Mouse (Mus musculus) frontal cortex, adult 2 months (tissue): ENCODE measurements around the gene Susd1. TPM values are rescaled to one million over a fixed set of nuclear protein-coding genes. Genes with fewer than 3 reads are reported as not detected.

ENCODE experiments used
- DNase-seq, 2 experiments: peaks; one replicate each; pipeline ENCODE4 v3.0.0; 2022; ENCODE audit warnings: low spot score in 1 of 2; ENCODE audit errors: extremely low spot score in 1 of 2
- polyA plus RNA-seq: library from polyadenylated mRNA; depleted of rRNA; stranded (reverse); fragments of >200 nt; gene quantifications from 2 replicates; pipeline ENCODE4 v1.2.3, GENCODE M21; 2012

The Susd1 gene
- polyA plus RNA-seq, 1 experiment: 13.9 TPM

DNA sequence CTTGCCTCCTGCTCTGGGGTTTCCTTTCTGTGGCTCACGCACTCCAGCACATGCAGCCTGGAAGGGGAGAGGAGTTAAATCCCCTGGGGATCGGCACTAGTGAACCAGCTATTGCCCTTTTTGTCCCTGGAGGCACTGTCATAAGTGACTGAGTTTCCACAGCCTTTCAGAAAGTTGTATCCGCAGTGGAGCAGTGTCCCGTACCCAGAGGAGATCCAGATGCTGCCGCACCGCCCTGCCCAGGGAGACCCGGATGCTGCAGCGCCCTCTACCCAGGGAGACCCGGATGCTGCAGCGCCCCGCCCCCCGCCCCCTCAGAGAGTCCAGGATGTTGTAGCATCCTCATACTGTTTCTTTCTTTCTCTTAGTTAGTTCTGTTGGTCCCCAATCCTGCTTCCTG is 56.3 kb downstream of the Susd1 start:
- DNase-seq: no peak

DNA sequence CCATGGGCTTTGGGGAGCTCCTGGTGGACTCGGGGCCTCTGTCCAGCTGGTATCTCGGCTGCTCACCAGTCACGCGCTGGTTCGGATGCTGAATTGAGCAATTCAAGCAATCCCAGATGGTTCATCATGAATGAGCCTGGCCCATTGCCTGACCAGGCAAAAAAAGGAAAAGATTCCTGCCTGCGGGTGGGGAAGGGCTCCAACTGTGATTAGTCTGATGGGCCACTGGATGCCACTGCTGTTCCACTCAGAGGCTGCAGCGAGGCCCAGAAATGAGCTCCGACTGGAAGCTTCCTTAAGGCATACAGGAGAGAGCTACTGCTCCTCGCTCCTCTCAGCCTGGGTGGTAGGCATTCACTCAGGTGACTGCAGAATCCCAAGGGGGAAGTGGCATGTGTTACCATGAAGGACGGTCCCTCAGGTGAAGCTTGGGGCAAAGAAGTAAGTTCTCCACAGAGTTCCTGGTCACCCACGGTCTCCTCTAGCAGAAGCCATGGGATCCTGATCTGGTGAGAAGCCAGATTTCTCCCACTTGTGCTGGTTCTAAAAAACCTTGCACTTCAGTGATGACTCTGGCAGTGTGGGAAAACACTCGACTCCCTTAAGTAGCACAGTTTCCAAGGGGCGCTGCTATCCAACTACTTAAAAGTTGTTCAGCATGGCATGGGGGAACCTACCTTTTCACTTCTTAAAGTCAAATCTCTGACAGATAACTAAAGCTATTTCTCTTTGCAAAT is 57.3 kb downstream of the Susd1 start:
- peak; percentile 74 to 86 for DNase-seq

DNA sequence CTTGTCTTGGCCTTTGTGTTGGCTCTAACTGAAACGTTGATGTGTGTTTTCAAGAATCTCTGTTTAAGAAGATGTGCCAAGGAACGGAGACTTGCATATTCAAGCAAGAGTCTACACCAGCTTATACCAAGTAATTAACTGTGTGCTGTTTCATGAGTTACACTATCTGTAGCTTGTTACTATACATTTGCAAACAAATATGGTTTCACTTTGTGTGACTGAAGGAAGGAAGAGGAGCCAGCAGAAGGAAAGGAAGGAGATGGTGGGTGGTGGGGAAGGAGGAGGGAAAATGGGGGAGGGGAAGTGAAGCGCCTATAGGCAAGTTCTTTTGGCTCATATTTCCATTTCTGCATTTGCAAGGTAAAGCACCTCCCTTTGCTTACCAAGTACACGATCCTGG is 58.0 kb downstream of the Susd1 start:
- DNase-seq: no peak

DNA sequence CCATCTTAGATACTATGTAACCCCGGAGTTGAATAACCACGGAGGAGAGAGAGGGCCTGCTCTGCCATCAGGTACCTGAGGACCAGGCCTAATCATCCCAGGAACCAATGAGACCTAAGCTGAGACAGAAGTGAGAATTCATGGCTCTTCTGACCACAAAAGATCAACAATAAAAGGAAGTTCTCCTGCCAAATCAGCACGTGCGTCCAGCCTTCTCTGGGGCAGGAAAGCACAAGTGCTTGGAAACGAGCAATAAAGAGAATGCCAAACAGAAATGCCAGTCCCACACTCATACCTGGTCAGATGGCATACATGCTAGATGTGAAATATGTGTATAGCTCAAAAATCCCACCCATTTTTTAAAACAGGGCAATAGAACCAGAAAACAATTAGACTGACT is 58.6 kb downstream of the Susd1 start:
- no peak for DNase-seq

DNA sequence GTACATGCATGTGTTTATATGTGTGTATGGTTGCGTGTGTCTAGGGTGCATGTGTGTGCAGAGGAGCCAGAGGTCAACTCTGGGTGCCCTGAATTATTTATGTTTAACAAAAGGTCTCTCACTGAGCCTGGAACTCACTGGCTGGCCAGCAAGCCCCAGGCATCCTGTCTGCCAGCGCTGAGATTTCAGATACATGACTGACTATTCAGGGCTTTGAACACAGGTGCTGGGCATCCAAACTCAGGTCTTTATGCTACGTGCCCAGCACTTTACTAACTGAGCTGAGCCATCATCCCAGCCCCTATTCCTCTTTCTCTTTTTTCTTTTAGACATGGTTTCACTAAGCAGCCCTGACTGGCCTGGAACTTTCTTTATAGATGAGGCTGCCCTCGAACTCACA is 59.8 kb downstream of the Susd1 start:
- no peak for DNase-seq

DNA sequence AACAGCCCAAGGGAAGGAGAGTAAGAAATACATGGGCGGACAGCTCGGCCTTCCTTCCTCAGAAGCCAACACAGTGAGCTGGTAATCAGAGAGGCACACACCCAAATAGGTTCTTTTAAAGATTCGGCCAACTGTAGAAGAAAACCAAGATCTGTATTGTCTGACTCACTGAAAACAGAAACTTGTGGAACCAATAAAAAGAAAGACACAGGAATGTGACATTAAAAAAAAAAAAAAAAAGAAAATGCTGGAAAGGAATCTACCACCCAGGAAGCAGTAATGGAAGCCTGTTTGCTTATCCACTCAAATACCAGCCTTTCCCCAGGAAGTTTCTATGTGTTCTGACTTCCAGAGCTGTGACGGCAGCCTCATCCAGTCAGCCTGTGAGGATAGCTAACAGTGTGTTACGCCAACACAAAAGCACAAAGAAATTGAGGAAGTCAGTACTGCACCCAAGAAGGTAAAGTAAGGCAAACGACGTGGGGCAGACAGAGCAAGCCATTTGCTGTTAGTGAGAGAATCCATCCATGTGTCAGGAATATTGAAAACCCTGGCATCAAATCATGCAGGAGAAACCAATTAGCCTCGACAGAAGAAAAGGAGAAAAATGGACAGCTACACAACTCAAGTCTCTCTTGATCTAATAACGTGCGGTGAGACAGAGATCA is 64.0 kb downstream of the Susd1 start:
- no peak for DNase-seq

DNA sequence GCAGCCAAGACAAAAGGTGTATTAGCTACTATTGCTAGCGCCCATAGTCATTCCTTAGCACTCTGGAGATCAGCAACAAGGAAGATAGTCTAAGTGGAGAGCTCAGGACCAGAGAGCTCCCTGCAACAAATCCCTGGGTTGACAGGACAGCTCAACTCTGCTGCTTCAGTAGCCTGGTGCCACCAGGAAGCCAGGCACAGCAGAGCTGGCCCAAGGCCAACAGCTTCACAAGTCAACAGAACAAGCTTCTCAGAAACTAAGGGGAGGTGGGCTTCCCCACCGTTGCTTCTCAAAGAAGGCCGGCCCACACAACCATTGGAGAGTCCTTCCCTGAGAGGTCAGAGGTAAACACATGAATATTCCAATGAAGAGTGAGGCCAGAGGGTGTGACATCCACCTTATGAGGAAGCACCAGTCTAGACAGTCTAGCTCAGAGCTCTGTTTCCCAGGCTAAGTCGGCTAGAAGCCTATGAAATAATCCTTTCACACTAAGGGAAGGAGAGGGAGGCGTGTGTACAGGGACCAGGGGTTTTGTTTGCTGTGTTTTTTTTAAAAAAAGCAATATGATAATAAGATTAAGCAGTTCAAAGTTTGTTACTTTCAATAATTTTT is 65.8 kb downstream of the Susd1 start:
- no peak for DNase-seq

DNA sequence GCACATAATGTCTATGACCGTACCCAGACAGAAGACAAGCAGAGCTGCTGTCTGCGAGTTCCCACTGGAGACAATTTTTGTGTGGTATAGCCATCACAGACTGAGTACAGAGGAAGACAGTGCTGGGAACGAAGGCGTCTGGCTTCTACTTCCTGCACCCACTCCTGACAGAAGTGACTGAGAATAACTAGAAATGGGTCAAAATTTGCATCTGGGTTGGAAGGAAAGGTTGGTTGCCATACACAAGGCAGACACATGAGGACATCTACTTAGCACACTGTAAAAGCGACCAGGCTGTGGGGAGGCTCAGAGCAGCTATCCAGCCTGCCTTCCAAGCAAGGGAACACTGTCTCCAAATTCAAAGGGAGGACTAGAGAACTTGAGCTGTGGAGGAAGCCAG is 66.5 kb downstream of the Susd1 start:
- peak; percentile 68 to 75 for DNase-seq

DNA sequence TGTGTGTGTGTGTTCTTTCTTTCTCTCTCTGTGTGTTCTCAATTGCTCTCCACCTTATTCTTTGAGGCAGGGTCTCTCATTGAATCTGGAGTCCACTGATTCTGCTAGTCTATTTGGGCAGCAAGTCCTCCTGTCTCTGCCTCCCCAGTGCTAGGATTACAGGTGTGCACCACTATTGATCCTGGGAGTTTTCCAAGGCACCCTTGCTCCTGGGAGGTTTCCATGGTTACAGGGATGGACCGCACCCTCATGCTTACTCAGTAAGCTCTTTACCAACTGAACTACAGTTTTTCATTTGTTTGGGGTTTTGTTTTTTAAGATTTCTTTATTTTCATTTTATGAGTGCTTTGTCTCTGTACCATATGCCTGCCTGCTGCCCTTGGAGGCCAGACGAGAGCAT is 68.5 kb downstream of the Susd1 start:
- no peak for DNase-seq

DNA sequence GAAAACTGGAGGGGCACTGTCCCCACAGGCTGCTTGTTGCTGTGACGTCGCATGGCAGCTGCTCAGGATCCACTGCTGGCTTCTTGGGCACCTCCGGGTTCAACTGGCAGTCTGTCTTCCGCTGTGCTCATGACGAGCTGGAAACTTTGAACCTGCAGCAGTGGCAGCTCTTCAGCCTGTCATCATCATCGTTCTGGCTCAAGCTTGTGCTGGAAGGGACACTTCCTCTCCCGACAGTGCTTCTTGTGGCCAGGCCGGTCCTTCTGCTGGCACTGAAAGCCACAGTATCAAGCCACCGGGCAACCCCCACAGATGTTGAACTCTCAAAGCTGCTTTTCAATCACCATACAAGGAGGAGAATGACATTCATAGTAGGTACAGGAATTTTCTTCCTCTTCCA is 70.3 kb downstream of the Susd1 start:
- no peak for DNase-seq

DNA sequence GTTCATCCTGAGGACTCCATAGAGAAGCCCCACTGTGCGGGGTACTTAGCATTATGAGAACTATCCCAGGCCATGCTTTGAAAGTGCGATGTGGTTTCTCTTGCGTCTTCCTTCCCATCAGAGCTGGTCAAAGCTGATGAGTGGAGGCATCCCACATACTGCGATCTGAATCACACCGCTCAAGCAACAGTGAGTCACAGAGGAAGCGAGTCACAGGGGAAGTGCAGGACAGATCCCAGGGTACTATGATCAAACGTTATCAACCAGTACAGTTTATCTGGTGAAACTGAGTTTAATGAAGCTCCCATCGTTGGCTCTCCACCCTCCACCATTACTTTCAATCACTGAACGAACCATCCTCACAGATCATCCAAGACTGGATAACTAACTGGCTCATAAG is 72.2 kb downstream of the Susd1 start:
- DNase-seq: peak in 1 of 2 experiments; percentile 43

DNA sequence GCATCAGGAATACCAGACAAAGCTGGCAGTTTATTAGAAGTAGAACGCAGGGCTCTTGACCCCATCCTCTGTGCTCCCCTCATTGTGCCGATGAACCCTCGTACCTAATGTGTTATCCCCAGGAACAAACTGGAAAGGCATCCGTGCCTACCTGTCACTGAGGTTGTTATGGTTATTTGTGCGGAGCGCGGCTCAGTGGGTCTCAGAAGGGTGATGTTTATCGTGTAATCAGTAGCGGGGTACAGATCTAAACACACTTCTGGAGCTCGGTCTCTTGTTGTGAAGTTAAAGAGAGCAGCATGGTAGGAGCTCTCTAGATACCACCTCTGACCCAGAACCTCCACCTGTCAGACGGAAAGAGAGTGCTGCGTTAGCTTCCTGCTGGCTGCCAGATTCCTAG is 72.9 kb downstream of the Susd1 start:
- DNase-seq: no peak

DNA sequence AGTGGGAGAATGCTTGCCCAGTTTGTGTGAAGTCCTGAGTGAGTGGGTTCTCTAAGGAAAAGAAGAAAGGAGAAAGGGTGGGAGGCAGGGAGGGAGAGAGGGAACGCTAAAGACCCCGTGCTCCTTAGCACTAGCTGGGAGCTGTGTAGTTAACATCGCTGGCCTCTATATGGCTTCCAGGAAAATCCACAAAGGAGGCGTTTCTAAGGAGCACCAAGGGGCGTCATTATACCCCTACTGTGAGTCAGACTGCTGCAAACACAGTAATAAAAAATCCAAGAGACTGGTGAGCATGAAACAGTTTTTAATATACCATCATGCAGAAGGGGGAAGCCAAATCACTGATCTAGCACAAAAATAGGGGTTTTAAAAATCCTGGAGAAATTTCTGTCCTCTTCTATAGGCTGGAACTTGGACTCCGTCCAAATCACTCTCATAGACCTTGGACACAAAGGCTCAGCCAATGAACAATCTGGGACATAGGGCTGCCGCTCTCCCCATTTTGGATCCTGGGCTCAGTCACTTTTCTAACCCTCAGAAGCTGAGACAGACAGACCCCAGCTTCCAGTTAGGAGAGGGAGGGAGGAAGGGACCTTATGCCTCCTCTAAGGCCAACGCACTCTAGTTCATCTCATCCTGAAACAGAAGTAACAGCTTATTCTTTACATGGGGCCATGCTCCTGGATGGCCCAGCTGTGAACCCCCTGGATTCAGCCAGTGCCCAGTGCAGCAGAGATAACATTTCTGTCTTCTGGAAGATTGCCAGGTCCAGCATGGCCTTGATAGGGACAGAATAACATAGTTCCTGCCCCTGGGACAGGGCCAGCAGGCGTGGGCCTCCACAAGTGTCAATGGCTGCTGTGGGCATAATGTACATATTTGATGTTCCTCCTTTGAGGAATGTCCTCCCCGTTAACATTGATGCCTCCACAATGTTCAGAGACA is 73.9 kb downstream of the Susd1 start:
- DNase-seq: no peak

DNA sequence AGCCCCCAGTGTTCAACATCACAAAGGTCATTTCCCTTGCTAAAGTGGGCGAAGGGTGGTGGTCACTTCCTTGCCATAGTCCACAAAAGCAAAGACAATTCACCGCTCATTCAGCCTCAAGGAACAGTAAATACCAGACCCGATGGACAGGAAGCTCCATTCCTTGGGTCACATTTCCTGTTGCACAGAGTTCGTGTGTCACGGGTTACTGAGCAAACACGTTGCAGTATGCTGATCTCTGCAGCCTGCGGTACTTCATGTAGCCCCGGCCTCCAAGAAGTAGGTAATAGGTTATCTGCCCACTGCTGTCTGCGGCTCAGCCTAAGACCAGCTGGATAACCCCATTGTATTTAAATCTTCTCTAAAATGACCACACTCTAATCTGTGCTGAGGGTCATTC is 75.4 kb downstream of the Susd1 start:
- DNase-seq: no peak

DNA sequence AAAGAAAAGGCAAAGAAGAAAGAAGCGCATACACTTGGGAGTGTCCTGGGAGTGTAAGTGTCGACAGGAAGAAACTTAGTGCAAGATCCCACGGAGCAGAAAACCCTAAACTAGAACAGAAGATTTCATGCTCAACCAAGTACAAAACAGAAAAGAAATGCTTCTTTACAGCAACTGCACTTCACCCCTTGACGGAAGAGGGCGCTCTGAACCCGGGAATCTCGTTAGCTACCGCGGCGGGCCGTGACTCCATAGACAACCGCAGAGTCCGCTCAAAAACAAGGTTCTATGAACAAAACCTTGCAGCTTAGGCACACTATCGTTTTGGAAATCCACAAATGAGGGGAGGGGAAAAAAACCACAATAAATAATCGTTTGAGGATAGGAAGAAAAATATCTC is 77.7 kb downstream of the Susd1 start:
- DNase-seq: peak; percentile 53 to 92

DNA sequence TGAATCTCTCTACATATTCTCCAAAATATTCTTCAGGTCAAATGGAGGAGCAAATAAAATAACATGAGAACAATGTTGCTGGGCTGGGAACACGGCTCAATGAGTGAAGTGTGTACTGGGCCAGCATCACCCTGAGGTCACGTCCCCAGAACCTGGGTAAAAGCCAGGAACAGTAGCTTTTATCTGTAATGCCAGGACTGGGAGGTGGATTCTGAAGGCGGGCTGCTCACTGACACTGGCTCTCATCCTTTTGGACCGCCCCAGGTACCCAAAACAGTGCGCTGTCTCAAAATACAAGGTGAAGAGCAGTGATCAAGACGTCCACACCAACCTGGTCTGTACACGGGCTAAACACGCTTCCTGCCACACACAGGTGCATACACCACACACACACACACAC is 78.5 kb downstream of the Susd1 start:
- no peak for DNase-seq

DNA sequence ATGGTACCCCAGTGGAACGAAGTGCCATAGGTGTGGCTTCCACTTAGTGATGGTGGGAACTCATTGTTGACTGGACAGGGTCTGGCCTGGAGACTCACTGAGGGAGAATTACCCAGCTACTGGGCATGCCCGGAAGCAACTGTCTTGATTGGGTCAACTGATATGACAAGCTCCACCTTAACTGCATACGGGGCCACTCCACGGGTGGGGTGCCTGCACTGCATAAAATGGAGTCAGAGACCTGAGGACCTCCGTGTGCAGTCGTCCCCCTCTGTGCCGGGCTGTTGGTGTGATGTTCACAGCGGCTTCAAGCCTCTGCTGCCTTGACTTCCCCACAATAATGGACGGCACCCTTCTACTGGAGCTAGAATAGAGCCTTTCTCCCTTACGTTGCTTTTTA is 79.5 kb downstream of the Susd1 start:
- DNase-seq: no peak

DNA sequence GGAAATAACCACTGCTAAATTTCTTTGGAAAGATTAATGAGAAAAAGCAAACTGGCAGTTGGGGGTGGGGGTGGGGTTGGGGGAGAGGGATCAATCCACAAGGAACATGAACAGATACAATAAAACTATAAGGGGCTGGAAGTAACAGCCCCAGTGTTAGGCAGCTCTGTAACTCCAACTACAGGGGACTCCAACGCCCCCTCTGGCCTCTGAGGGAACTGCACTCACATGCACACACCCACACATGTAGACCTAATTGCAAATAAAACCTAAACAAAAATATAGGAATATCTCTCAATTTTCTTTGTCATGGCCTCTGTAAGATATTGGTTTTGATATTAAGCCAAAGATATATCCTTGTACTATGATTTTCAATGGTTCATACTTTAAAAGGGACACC is 83.0 kb downstream of the Susd1 start:
- no peak for DNase-seq

DNA sequence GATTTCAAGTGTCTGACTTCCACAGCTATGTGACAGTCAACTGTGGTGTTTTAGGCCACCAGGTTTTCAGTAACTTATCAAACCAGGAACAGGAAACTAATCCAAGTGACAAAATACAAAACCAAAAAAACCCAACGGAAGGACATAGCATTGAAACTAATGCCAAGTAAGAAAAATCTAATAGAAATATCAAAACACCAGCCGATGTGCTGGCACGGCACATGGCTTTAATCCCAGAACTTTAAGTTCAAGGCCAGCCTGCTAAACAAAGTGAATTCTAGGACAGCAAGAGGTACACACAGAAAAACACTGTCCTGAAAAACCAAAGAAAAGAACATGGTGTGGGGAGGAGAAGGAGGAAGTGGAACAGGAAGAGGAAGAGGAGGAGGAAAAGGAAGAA is 83.8 kb downstream of the Susd1 start:
- no peak for DNase-seq

DNA sequence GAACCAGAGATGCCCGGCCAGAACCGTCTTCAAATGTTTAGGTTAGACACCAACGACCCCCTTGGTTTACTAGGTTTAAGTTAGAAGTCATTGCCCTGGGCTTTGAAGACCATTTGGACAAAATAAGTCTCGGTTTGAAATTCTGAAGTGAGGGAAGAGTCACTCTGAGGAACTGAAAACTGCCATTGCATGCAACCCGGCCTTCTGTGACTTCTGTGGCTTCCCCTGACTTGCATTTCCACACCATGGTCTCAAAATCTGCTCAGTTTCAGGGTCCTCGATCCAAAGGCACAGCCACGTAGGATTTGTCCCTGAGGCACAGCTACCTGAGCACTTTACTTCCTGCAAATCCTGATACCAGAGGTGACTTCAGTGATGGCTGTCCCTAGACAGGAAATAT is 86.5 kb downstream of the Susd1 start:
- DNase-seq: no peak

DNA sequence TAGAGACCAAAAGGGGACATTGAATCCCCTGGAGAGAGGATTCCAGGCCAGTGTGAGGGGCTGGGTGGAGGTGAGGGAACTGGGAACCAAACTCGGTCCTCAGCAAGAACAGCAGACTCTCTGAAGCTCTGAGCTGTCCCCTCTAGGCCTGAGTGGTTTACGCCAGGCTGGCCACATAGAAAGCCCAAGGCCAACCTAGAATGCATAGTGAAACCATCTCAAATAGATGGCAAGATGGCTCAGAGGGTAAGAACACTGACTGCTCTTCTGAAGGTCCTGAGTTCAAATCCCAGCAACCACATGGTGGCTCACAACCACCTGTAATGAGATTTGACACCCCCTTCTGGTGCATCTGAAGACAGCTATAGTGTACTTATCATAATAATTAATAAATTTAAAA is 88.1 kb downstream of the Susd1 start:
- no peak for DNase-seq
